Mouse (Mus musculus) left cerebral cortex, postnatal 10 days (tissue): Measurements from ENCODE around the gene Onecut1. TPM values are rescaled to one million over a fixed set of nuclear protein-coding genes. Genes with fewer than 3 reads are reported as not detected.
A peak's percentile ranks its signal among the peaks of the same experiment; 100 is the strongest.

Experiments
- DNase-seq, 2 experiments: peaks; one replicate each; pipeline ENCODE4 v3.0.0; 2021 to 2022; ENCODE audit warnings: low spot score in 2 of 2, mixed read lengths in 1 of 2; ENCODE audit errors: extremely low spot score in 1 of 2
- intact Hi-C: fragments of 180-260 bp; cut with DNase I; formaldehyde crosslinking; loops from one replicate; pipeline ENCODE4 v1.15.1; 2025
- total RNA-seq, 2 experiments: library from RNA; stranded (reverse); gene quantifications; 2 replicates each; pipeline ENCODE4 v1.2.3; 2021

Gene Onecut1
- under 1 TPM; 0.09 to 0.12 TPM for total RNA-seq

DNA sequence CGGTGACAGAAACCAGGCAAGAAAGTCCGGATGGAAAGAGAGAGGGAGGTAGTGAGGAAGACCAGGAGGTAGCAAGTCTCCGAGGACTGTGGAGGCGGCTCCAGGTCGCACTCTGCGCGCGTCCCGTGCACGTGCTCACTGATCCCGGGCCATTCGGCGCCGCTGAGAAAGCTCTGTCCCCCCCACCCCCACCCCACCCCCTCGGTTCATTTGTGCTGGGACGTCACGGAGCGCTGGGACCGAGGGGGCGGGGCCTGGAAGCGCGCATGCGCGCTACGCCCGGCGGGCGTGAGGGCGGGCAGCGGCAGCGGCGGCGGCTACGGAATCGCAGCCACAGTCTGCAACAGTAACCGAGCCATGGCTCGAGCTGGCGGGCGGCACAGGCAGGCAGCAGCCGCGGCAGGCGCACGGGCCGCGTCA, at the start of gene Onecut1:
Onecut1 (plus strand) TSS at position 361 of the 420 bp plus-strand sequence.
- peak in 1 of 2 experiments; percentile 66 for DNase-seq
- intact Hi-C loops, result loop anchor here (5.0 kb wide), 1 partner anchor 329 kb away; no protein-coding TSS in a partner anchor

DNA sequence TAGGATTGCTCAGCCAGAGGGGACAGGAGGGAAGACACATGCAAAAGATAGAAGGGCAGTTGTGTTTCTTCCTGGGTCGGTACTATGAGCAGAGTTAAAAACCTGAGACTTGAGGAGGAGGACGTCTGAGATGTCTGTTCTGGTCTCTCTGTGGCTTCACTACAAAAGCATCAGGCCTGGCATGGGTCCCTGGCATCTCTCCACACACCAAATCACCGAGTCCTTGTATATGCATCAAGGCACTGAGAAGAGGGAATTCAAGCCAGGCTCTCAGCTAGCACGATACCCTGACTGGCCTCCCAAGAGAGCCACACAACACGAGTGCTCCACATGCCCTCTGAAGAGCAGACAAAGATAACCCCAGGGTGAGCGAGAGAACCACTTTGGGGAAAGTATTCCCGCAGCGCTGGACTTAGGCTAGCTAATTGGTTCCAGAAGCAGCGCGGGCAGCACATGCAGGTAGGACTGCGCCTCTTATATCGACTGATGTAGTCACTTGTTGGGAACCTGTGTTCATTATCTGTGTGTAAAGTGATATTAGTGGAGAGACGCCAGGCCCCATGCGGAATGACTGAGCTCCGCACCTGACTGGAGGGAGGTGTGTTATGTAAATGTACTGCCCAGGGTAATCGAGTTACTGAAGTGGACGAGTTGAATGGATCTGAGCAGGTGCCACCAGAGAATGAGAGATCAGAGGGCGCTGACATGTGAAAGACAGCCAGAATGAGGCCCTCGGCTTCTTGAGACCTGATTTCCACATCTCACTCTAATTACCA, 41.8 kb upstream of the Onecut1 start:
- intact Hi-C loops, result no loop called here
- no peak for DNase-seq

DNA sequence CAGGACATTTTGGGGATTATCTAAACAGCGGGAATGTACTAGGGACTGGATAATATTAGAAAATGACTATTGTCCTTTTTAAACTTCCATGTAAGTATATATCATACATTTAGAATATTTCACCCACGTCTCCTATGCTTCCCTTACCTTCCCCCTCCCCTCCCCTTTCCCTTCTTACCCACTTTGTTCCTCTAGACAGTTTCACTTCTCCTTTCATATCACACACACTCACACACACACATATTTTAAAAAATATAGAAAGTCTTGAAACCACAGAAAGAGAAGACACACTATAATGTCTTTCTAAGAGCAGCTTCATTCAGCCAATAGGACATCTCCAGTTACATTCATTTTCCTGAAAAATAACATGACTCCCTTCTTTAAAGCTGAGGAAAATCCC, 36.6 kb upstream of the Onecut1 start:
- no peak for DNase-seq
- intact Hi-C loops, result no loop called here

DNA sequence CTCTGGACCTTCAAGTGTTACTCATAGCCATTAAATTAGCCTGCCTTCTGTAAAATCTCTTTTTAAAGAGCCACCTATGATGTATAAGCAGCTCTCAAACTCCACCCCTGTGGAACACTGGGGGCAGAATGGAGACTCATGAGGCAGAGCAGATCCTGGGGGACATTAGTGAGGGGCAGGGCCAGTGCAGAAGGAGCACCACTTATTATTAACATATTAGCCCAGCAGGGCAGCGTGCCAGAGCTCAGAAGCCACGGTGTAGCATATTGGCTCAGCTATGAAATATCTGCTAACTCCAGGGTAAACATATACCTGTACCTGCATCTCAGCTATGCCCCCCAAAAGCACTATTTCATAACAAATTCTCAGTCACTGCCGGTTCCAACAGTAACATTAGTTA, 32.5 kb upstream of the Onecut1 start:
- DNase-seq, result no peak
- intact Hi-C loops, result no loop called here

DNA sequence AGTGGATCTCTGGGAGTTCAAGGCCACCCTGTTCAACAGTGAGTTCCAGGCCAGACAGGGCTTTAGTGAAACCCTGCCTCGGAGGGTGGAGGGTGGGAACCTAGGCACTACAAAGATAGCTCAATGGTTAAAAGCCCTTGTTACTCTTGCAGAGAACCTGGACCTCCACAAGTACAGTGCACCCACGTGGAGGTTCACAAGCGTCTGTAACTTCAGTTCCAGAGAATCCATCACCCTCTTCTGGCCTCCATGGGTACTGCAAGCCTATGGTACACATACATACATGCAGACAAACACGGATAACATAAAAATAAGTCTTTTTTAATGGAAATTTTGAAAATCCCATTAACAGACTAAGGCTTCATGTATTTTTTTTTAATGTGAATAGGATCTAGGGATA, 18.8 kb upstream of the Onecut1 start:
- intact Hi-C loops, result no loop called here
- no peak for DNase-seq

DNA sequence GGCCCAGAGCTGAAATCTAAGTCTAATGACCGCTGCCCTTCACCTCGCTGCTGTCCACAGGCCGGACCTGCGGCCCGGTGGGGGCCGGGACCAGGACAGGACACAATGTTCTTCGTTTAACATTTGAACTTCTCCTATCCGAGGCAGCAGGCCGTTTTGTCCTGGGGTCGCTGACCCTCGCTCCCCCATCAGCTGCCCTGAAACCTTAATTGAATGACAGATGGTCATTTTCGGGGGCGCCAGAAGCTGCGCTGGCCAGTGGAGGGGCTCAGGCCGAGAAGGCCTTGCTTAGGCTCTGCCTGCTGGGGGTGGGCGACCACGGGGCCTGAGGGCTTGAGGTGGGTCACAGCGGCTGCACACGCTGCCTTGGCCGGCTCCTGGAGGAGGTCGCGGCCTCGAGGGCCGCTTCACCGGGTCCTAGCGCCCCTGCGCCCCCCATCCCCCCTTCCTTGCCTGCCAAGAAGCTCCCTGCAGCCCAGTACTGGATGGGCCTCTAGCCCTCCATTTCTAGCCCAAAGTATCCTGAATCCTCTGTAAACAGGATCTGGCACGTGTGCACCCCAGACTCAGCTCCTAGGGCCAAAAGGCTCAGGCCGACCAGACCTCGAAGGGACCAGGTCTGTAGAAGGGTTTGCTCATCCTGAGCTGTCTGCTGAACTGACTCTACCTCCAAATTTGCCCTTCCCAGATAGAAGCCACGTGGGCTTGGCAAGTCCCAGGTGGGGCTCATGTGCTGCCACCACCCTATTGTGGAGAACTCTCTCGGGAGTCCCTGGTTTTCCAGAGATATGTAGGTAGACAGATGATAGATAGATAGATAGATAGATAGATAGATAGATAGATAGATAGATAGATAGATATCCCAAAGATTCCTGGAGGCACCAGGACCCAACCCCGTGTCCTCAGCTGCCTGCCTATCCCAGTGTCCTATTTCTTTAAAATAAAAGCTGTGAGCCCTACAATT, 14.6 kb upstream of the Onecut1 start:
- intact Hi-C loops, result no loop called here
- no peak for DNase-seq

DNA sequence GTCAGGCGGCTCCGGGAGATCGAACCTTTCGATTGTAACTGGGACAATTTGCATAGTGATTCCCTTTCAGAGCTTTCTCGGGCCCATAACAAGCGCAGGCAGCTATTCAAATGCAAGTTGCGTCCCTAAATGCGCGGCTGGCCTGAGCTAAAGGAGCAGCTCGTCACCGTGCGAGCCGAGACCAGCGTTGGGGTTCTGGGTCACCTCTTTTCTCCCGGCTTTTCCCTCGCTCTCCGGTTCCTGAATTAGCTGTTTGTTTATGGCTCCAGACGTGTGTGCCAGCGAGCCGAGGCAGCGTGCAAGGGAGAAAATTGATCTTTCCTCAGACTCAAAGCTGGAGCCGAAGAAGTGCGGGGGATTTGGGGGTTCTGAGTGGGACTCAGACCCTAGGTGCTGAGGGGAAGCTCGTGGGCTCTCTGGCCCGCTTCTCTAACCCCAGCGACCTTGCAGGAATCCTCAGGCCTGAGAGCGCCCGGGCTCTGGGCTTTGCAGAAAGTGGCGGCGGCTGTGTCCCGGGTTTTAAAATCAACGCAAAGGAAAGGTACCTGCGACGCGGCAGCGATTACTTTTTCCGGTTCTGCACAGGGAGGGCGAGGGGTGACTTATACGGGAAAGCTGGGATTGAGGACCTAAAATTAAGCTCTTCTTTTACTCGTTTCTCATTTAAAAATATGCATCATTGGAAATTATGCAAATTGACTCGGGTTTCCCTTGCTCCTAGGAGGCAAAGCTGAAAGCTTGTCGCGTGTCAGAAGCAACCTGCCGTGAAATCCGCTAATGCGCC, 13.1 kb upstream of the Onecut1 start:
- no peak for DNase-seq
- intact Hi-C loops, result no loop called here

DNA sequence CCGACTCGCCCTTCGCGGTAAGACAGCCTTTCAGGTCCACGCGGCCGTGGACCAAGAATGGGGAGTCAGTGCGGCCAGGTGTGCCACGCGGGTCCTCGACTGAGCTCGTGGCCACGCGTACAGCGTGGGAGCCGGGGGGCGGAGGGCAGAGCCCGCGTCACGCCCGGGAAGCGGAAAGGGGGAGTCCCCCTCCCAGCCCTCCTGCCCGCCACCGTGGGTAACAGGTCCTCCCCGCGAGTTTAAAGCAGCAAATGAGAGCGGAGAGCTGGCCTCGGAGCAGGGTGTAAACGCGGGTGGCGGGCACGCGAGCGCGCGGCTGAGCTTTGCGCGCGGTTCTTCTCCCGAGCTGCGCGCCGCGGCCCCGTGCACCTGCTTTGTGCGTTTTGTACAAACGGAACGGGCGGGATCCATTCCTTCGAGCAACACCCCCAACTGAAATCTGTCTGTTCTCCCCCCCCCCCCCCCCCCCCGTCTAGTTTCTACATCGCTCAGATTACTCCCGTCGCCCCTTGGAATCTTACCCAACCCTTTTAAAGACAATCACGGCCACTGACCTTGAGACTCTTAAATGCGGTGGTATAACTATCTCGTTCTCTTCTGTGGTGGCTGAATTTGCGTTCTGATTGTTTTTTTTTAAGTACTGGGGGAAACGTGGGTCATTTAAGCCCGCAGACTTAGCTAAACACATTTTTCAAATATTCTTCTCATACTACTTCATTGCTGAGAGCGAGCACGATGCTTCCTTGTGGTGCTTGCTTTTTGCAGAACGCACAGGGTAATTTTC, 12.3 kb upstream of the Onecut1 start:
- intact Hi-C loops, result no loop called here
- no peak for DNase-seq

DNA sequence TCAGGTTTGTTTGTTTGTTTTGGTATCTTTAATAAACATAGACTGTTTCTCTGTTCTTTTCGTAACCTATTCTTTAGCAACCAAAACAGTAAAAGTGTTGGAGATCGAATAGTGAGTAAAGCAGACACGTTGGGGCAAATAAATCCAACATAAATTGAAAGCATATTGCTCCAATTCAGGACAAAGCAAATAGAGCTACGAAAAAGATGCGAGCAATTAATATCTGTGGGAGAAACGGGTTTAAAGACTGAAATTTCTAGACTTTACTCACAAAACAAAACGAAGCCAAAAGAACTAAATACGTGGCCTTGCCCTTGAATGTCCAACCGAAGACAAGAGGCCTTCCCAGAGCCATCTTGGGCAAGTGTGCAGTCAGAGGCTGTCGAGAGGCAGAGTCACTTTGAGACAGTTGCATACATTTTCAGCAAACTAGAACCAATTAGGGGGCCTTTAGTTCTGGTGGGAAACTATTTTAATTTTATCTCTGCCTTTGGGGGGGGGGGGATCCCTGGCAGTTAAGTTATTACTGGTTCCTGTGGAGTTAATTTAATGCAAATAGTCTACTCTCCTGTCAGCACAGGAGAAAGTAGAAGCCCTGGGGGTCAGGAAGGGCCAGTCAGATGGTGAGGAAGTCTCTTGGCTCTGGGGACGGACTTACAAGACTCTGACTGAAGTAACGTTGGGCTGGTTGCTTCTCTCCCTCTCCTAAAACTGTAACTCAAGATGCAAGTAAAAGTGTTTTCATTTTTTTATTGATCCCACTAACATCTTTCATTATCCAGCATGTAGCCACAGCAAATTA, 11.5 kb upstream of the Onecut1 start:
- intact Hi-C loops, result no loop called here
- DNase-seq, result no peak

DNA sequence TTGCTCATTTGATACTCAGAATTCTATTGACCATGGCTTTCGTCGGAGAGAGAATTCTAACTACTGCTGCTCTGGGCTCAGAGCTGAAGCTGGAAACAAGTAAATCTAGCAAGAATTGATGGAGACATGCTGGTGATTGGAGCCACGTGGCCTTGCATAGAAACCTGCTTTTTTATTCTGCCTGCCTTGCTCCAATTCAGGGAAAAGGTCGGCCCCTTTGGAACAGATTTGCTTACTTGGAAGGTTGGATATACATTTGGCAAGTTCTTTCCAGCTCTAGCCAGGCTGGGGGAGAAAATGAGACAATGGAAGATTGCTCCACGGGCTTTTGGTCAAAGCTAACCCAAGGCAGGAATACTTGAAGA, 11.0 kb upstream of the Onecut1 start:
- intact Hi-C loops, result no loop called here

DNA sequence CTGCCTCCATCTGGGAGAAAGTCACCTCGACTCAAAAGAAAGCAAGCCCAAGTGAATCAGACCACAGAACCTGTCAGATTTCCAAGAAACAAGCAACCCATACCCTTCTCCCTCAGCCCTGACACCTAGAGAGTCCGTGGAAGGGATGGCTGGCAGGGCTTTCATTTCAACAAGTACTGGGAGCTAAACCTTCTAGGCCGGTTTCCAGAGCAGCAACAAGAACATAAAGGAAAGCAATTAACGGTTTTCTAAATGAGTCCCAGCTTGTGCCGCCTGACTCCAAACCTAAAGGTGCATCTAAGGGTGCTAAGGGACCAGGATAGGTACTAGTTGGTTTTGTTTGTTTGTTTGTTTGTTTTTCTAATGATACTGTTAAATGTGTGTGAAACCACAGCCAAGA, 10.1 kb upstream of the Onecut1 start:
- intact Hi-C loops, result no loop called here
- DNase-seq, result no peak

More for the DNA sequence above, 11.0 kb upstream of the Onecut1 start:
- DNase-seq, result no peak

DNA sequence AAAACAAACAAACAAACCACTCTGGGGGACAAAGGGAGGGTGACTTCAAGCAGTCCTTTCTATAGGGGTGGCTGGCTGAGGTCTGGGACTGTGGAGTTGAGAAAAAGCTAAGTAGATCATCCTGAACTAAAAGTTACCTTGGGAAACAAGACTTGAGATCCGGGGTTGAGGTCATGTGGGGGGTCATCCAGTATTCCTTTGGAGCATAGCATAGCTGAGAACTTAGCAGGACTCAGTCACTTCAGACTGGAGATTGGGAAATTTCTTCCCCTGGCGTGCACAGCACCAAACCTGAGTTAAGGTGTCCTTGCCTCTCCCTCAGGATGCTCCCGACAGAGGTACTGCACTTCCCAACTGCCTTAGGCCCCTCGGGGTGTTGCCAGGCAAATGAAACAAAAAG, 9.4 kb upstream of the Onecut1 start:
- DNase-seq, result no peak
- intact Hi-C loops, result no loop called here

DNA sequence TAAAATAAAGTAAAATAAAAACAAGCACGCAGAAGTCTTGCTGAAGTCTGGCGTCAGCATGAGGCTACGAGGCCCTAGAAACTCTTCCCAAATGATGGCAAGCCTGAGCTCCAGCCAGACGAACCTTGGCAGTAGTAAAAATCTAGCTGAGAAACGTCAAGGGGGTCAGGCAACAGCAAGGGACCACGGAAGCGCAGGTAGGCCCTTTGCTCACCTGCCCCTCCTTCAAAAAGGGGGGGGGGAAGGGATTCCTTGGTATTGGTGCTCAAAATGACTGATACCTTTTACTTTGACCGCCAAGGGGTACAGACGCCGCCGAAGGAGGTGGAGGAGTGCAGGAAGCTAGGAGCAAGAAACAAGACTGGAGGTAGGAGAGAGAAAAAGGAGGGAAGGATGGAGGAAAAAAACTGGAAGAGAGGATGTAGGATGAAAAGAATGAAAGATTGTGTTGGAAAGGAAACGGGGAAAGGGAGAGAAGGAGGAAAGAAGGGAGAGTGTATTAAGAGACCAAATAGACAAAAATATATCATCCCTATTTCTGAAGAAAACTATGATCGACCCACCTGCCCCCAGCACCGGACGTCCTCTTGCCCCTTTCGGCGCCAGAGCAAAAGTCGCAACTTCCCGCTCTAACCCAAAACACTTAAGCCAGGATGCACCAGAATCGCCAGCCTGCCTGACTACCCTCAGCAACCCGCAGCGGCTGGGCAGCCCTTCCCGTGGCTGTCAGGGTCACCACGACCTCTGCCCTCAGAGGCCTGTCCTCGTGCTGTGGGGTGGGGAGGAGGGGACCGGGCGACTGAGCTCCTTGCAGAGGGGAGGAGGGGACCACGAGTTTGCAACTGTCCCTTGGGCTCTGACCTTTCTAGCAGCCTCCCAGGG, 8.3 kb upstream of the Onecut1 start:
- DNase-seq, result no peak
- intact Hi-C loops, result no loop called here

DNA sequence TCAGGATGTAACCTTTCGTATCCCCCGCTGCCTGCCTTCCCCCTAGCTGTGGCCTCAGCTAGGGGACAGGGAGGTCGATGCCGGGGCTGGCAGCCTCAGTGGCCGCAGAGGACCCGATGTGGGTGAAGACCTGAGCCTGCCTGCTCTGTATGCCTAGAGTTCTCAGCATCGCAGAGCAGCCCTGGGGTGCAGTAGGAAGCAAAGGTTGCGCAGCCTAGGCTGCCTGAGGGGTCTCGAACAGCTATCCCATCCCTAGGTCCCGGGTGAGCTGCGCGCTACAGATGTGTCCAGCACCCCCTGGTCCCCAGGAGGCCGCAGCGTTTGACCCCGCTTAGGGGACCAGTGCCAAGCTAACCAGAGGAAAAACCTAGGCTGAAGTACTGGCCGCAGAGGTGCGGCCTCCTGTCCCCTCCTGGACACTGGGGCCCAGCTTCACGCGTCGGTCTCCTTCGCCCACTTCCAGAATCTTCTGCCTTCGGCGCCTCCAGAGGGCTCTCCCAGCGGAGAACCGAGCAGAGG, 7.6 kb upstream of the Onecut1 start:
- intact Hi-C loops, result no loop called here
- no peak for DNase-seq

DNA sequence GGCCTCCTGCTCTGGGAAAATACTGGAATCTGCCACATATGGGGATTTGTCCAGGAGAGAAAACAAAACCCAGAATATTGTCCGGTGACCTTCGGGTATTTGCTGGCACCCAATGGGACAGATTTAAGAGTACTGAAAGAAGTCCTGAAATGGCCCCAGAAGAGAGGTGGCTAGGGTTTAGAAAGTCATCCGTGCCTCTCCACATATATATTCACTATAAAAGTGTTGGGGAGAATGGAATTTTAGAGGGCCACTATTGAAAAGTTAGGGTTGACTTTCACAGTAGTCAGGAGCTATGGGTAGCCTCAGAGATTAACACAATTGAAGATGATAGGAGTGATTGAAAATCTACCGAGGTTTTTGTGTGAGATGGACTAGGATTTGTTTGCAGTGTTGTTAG, 6.3 kb upstream of the Onecut1 start:
- intact Hi-C loops, result no loop called here
- no peak for DNase-seq

DNA sequence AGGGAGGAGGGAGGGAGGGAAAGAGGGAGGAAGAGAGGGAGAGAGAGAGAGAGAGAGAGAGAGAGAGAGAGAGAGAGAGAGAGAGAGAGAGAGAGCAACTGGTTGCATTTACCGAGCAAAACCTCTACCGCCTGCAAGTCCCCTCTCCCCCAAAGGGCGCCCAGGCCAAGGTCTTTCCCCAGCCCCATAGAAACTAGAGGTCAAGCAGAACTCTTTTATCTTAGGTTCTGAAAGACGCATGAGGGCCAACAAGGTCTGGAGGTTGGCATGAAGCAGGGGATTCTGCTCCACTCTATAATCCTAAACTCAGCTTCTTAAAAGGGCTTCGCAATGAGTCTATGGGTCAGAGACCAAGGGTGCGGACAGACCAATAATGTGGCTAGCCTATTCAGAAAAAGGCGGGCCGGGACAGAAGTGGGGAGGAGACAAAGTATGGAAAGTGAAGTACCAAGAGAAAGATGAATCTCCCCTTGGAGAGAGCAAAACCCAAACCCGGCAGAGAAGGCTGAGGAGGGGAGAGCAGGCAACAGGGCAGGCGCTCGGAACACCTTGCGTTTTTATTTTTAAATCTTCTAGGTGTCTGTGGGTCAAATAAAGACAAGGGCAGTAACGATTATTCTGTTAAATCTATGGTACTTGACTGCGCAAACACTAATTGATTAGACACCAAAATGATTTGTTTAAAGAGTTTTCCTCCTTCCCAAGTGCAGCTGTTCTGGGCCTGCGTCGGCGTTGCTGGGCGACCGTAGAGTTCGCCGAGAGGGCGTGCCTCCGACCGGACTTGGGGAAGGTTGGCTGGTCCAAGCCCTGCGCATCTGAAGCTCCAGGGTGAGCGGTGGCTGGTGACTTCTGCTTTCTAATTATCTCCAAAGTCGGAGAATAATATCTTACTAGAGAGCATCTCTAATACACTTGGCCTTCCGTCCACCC, 4.9 kb upstream of the Onecut1 start:
- no peak for DNase-seq
- intact Hi-C loops, result no loop called here
